Mouse (Mus musculus) limb, embryonic 15.5 days (tissue): ENCODE measurements at regions not wholly inside any gene's neighbourhood (a gene's known extent, or its start where the extent isn't known, plus 50 kb on each side); places are given as distances from the start of the nearest gene placed in this dataset.

ENCODE experiments used
- ATAC-seq: fragments of 200-750 bp; cut with Nextera tagmentation; 2 replicates; pipeline ENCODE4 v1.8.0; 2017; ENCODE audit warnings: low read depth, moderate TSS enrichment; ENCODE audit not compliant: insufficient number of reproducible peaks, low FRiP score, low TSS enrichment
- H3K27ac ChIP-seq: fragments of 300-500 bp; sonication (generic); 2 replicates; pipeline ENCODE4 v1.5.1; 2015; ENCODE audit warnings: moderate library complexity, mild to moderate bottlenecking, inconsistent platforms
- H3K27me3 ChIP-seq: fragments of 300-500 bp; sonication (generic); 2 replicates; pipeline ENCODE4 v1.6.1; 2015; ENCODE audit warnings: inconsistent platforms
- H3K36me3 ChIP-seq: fragments of 300-500 bp; sonication (generic); 2 replicates; pipeline ENCODE4 v1.6.1; 2015; ENCODE audit warnings: inconsistent platforms
- H3K4me1 ChIP-seq: fragments of 300-500 bp; sonication (generic); 2 replicates; pipeline ENCODE4 v1.6.1; 2015; ENCODE audit warnings: inconsistent platforms
- H3K4me2 ChIP-seq: fragments of 300-500 bp; sonication (generic); 2 replicates; pipeline ENCODE4 v1.6.1; 2015; ENCODE audit warnings: mild to moderate bottlenecking, inconsistent platforms
- H3K4me3 ChIP-seq: fragments of 300-500 bp; sonication (generic); 2 replicates; pipeline ENCODE4 v1.5.1; 2015; ENCODE audit warnings: mild to moderate bottlenecking, inconsistent platforms
- H3K9ac ChIP-seq: fragments of 300-500 bp; sonication (generic); 2 replicates; pipeline ENCODE4 v1.6.1; 2015; ENCODE audit warnings: inconsistent platforms
- H3K9me3 ChIP-seq: fragments of 300-500 bp; sonication (generic); 2 replicates; pipeline ENCODE4 v1.6.1; 2016; ENCODE audit warnings: inconsistent platforms
- WGBS: fragments of 180-500 bp; shearing (Covaris S2); methylation state at CpG from one replicate; pipeline ENCODE4 v1.1.7; 2015; 5-methylcytosine and 5-hydroxymethylcytosine counted together

DNA sequence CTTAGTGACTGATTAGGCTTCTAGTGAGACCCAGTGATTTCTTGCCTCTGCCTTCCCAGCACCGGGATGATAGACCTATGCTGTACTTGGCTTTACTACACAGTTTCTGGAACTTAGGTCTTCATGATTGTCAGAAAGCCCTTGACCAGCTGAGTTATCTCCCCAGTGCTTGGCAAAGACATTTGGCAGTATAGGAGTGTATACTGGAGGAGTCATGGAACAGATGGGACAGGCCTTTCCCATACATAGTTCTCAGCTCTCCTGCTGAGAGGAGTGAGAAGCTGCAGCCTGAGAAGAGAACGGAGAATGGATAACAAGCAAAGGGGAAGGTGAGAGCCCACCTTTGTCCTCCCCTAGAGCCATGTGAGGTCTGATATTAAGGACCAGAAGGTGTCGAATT is 230.6 kb upstream of the F930015N05Rik start:
- no peak overlapping the region for H3K4me3 ChIP-seq
- ATAC-seq: no peak
- H3K36me3 ChIP-seq: no peaks in the 10 kb centered on the region
- H3K27ac ChIP-seq: no peak overlapping the region
- no peaks in the 10 kb centered on the region for H3K9me3 ChIP-seq
- no peaks in the 10 kb centered on the region for H3K27me3 ChIP-seq
- H3K4me1 ChIP-seq: no peaks in the 10 kb centered on the region; the same call in 1 of the 2 replicates
- H3K9ac ChIP-seq: no peak overlapping the region
- WGBS: 78% methylated on average over 3 of the region's 3 CpGs
- H3K4me2 ChIP-seq: no peak overlapping the region

DNA sequence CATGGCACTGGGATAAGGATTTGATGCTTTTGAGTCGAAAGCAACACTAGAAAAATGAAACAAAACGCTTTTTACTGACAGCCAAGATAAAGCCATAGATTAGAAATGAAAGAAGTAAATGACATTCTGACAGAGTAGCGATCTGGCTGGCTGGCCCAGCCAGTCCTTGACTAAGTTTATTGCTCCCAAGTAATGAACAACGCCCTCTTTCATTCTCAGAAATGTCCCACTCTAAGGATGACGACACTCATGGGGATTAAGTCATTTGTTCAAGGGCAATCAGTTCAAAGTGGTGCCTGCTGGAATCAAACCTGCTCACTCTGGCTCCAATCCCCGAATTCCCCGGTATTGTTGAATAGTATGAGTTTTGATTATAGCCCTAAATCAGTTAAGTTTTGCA is 231.1 kb upstream of the F930015N05Rik start:
- H3K4me2 ChIP-seq: no peak overlapping the region
- no peak for ATAC-seq
- H3K4me1 ChIP-seq: peaks cover 3% of the 10 kb centered on the region; the same call in 1 of the 2 replicates
- 48% methylated on average over 7 of the region's 7 CpGs for WGBS
- H3K27ac ChIP-seq: no peak overlapping the region
- H3K27me3 ChIP-seq: no peaks in the 10 kb centered on the region
- no peak overlapping the region for H3K9ac ChIP-seq
- H3K4me3 ChIP-seq: no peak overlapping the region
- H3K9me3 ChIP-seq: no peaks in the 10 kb centered on the region
- H3K36me3 ChIP-seq: no peaks in the 10 kb centered on the region

DNA sequence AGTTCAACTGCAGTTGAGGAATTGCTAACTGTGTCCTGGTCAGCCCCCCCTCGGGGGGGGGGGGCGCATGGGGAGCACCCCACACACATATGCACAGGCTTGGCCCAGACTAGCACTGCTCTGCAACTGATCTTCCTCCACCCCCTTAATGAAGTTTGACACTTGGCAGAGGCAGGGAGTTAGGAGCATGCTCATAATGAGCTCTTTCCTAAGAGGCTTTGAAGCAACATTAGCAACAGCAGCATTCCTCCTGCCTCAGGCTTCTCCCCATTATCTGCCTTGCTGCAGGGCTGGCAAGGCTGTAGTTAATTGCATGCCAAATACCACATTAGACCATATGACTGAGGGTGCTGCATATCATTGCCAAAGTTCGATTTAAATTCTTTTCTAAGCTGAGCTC is 235.4 kb upstream of the F930015N05Rik start:
- Histone ChIP-seq H3K27ac (no peak overlapping the region), H3K9me3 (no peaks in the 10 kb centered on the region), H3K4me3 (no peak overlapping the region), H3K4me1 (peaks cover 8% of the 10 kb centered on the region; the same call in 1 of the 2 replicates), H3K4me2 (no peak overlapping the region), H3K9ac (no peak overlapping the region), H3K27me3 (no peaks in the 10 kb centered on the region), H3K36me3 (no peaks in the 10 kb centered on the region)
- no peak; the same call in 1 of the 2 replicates for ATAC-seq
- WGBS: 18% methylated on average over 3 of the region's 3 CpGs

DNA sequence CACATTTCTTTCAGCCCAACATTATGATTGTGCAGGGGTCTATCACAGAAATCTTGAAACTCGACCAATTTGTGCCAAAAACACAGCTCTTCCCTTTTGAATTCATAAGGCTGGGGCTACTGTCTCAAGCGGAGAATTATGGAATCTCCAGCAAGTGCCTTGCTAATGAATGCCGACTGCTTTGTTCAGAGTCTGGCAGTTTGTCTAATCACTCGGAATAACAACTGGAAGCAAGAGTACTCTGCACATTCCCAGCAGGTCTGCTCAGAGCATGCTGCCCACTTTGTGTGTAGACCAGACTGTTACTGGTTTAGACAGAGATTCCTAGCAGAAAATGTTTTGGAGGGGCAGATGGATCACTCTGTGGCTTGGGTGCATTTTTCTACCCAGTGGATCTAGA is 237.1 kb upstream of the F930015N05Rik start:
- peaks cover 8% of the 10 kb centered on the region; the same call in 1 of the 2 replicates for H3K4me1 ChIP-seq
- no peak overlapping the region for H3K4me2 ChIP-seq
- ATAC-seq: no peak
- H3K27ac ChIP-seq: no peak overlapping the region
- H3K9ac ChIP-seq: no peak overlapping the region
- H3K27me3 ChIP-seq: no peaks in the 10 kb centered on the region
- WGBS: 33% methylated on average over 4 of the region's 4 CpGs
- H3K36me3 ChIP-seq: no peaks in the 10 kb centered on the region
- H3K4me3 ChIP-seq: no peak overlapping the region
- no peaks in the 10 kb centered on the region for H3K9me3 ChIP-seq

- no peak for ATAC-seq
- H3K9ac ChIP-seq: no peak overlapping the region
- no peak overlapping the region for H3K27ac ChIP-seq
- no peaks in the 10 kb centered on the region for H3K36me3 ChIP-seq
- 79% methylated on average over 1 of the region's 1 CpGs for WGBS
- no peak overlapping the region for H3K4me2 ChIP-seq
- H3K4me3 ChIP-seq: no peak overlapping the region
- H3K9me3 ChIP-seq: no peaks in the 10 kb centered on the region
- H3K4me1 ChIP-seq: no peaks in the 10 kb centered on the region
- H3K27me3 ChIP-seq: no peaks in the 10 kb centered on the region
Observed at GRCm38 (mm10) chr11:64703776-64704175, 267.3 kb upstream of the F930015N05Rik start.

- Histone ChIP-seq H3K4me3 (no peak overlapping the region), H3K27me3 (no peaks in the 10 kb centered on the region), H3K4me1 (no peaks in the 10 kb centered on the region), H3K27ac (no peak overlapping the region), H3K9me3 (no peaks in the 10 kb centered on the region), H3K4me2 (no peak overlapping the region), H3K9ac (no peak overlapping the region), H3K36me3 (no peaks in the 10 kb centered on the region)
- ATAC-seq: no peak
- WGBS: 66% methylated on average over 2 of the region's 2 CpGs
Observed at GRCm38 (mm10) chr11:64711801-64712200, 267.0 kb upstream of the Elac2 start.

GRCm38 (mm10) chr11:64715182-64715581 is 263.7 kb upstream of the Elac2 start:
- no peak overlapping the region for H3K9ac ChIP-seq
- no peak for ATAC-seq
- H3K4me3 ChIP-seq: no peak overlapping the region
- WGBS: 66% methylated on average over 1 of the region's 1 CpGs
- no peak overlapping the region for H3K4me2 ChIP-seq
- peaks cover 4% of the 10 kb centered on the region; the same call in 1 of the 2 replicates for H3K27me3 ChIP-seq
- no peaks in the 10 kb centered on the region for H3K9me3 ChIP-seq
- no peak overlapping the region for H3K27ac ChIP-seq
- H3K4me1 ChIP-seq: no peaks in the 10 kb centered on the region
- no peaks in the 10 kb centered on the region for H3K36me3 ChIP-seq

- no peak overlapping the region for H3K4me2 ChIP-seq
- no peak for ATAC-seq
- no peak overlapping the region for H3K9ac ChIP-seq
- no peaks in the 10 kb centered on the region for H3K4me1 ChIP-seq
- 12% methylated on average over 5 of the region's 5 CpGs for WGBS
- no peaks in the 10 kb centered on the region for H3K36me3 ChIP-seq
- H3K9me3 ChIP-seq: no peaks in the 10 kb centered on the region
- H3K4me3 ChIP-seq: no peak overlapping the region
- H3K27me3 ChIP-seq: peaks cover 6% of the 10 kb centered on the region
- H3K27ac ChIP-seq: no peak overlapping the region
Observed at GRCm38 (mm10) chr11:64718316-64719085, 260.3 kb upstream of the Elac2 start.

- no peaks in the 10 kb centered on the region for H3K4me1 ChIP-seq
- 81% methylated on average over 5 of the region's 5 CpGs for WGBS
- H3K27me3 ChIP-seq: no peaks in the 10 kb centered on the region; the same call in 1 of the 2 replicates
- no peaks in the 10 kb centered on the region for H3K36me3 ChIP-seq
- H3K9ac ChIP-seq: no peak overlapping the region
- H3K4me2 ChIP-seq: no peak overlapping the region
- no peaks in the 10 kb centered on the region for H3K9me3 ChIP-seq
- ATAC-seq: no peak
- no peak overlapping the region for H3K4me3 ChIP-seq
- H3K27ac ChIP-seq: no peak overlapping the region
Observed at GRCm38 (mm10) chr11:64726249-64726648, 252.6 kb upstream of the Elac2 start.

DNA sequence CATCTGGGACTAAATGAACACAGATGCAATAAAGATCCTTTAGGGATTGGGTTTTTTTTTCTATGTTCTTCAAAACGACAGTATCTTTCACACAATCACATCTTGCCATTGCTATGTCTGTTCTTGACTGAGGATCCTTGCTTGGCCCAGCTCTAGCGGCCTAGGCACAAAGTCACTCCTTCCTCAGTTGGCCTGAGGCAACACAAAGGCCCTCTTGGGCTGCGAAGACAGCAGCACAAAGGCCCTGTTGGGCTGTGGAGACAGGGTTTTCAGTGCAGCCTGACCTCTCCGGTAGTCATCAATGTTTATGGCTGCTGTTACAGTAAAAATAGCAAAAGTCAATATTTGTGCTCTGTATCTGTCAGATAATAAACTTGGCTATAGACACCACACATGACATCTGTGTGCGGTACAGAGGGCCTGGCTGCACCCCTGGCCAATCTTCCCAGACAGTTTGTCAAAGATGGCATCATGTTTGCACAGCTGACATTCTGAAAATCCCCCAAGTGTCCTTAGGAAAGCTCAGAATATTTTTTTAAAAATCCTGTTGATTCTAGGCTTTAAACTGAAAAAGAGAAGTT is 250.9 kb upstream of the Elac2 start:
- no peaks in the 10 kb centered on the region for H3K36me3 ChIP-seq
- H3K9me3 ChIP-seq: no peaks in the 10 kb centered on the region
- no peak overlapping the region for H3K4me3 ChIP-seq
- no peak overlapping the region for H3K9ac ChIP-seq
- no peak for ATAC-seq
- H3K4me2 ChIP-seq: no peak overlapping the region
- H3K27me3 ChIP-seq: no peaks in the 10 kb centered on the region
- H3K4me1 ChIP-seq: no peaks in the 10 kb centered on the region
- H3K27ac ChIP-seq: no peak overlapping the region
- 65% methylated on average over 5 of the region's 5 CpGs for WGBS

DNA sequence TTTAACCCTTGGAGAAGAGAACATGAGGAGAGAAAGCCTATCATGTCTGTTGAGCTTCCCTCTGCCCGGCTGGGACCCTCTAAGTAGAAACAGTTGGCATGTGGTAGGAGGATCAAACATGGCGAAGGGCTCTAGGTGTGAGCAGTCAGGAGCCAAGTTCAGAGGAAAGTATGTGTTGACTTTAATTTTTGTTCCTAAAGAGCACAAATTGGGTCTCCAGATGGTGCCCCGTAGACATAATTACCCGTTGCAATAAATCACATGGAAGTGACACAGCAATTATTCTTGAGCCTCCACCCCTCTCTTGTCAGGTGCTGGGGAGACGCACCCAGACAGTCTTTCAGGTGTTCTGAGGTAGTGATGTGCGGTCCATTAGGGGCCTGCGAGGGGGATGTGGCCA is 239.9 kb upstream of the Elac2 start:
- WGBS: 22% methylated on average over 7 of the region's 7 CpGs

GRCm38 (mm10) chr11:64743753-64744152 is 235.1 kb upstream of the Elac2 start:
- no peak overlapping the region for H3K4me3 ChIP-seq
- H3K4me2 ChIP-seq: no peak overlapping the region
- no peaks in the 10 kb centered on the region for H3K27me3 ChIP-seq
- no peak overlapping the region for H3K9ac ChIP-seq
- H3K36me3 ChIP-seq: no peaks in the 10 kb centered on the region
- H3K4me1 ChIP-seq: no peaks in the 10 kb centered on the region
- no peaks in the 10 kb centered on the region for H3K9me3 ChIP-seq
- no peak overlapping the region for H3K27ac ChIP-seq
- WGBS: 50% methylated on average over 4 of the region's 4 CpGs
- no peak for ATAC-seq

More for the DNA sequence above, 239.9 kb upstream of the Elac2 start:
- no peak overlapping the region for H3K27ac ChIP-seq
- H3K9ac ChIP-seq: no peak overlapping the region
- H3K36me3 ChIP-seq: no peaks in the 10 kb centered on the region
- no peaks in the 10 kb centered on the region for H3K4me1 ChIP-seq
- H3K4me3 ChIP-seq: no peak overlapping the region
- no peak for ATAC-seq
- H3K27me3 ChIP-seq: no peaks in the 10 kb centered on the region
- no peaks in the 10 kb centered on the region for H3K9me3 ChIP-seq
- H3K4me2 ChIP-seq: no peak overlapping the region
